Mouse (Mus musculus) kidney, postnatal 4 days (tissue): ENCODE results near the gene Fhl3.
A peak's percentile ranks its signal among the peaks of the same experiment; 100 is the strongest.

Experiments
- DNase-seq, 2 experiments: peaks; one replicate each; pipeline ENCODE4 v3.0.0; 2021; ENCODE audit warnings: mixed read lengths in 2 of 2

The Fhl3 gene

DNA sequence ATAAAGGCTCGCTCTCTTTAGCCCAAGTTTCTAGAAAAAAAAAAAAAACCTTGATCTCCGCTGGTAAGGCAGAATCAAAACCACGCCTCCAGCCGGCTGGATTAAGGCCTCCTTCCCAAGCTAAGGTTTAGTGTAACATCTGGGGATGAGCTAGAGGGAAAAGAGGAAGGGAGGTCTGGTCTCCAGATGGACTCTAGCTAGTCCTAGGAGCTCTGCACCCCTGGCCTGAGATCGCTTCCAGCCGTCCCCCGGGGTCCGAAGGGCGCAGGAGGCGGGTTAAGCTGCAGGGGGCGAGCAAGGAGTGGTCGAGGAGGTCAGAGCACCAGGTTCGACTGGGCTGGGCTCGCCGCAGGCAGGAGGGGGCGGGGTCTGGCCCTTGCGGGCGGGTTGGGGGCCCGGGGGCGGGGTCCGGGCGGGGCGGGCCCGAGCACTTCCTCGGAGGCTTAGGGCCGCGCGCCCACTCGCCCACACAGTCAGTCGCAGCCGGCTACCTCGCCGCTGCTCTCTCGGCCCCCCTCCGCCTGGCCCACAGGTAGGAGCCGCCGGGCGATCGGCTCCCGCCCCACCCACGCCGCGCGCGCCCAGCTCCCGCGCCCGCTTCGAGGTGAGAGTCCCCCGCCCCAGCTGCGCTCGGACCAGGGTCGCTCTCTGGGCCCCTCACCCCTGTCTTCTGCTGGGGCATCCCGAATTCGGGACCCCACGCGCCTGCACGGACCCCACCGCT, at the start of gene Fhl3:
Gene Fhl3, plus strand, starts transcription at position 454 of the 724 bp plus-strand sequence.
- peak; percentile 84 to 90 for DNase-seq

DNA sequence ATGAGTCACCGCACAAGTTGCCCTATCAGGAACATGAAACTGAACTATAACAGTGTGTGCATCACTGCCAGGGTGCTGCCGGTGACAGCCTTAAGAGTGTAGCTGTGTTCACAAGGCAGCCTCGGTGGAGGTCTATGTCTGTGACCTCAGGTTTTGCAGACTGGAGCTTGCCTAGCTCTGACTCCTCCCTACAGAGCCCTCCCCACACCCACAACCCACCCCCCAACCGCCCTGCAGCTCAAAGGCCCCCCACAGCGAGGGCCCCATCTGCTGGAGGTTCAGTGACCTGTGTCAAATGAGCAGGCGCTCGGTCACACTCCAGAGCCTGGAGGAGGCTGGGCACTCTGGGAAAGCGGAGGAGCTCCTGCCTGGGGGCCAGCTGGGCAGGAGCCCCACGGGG, 47.6 kb upstream of the Fhl3 start:
- DNase-seq: peak; percentile 68 to 78

DNA sequence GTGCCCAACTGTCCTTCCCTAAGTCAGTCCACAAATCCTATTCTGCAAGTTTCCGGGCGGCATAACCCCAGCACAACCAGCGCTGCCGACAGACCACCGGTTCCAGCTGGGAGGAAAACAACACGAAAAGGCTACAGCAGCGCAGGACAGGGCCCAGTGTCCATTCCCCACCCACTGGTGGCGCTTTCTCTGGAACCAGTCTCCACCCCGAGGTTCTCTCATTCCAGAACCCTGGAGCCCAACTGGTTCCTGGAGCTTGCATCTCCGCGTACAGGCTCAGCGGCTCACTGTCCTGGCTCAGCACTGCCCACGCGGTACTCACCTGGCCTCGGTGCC, 44.0 kb upstream of the Fhl3 start, which contains the start of gene Pou3f1:
Gene Pou3f1, plus strand, starts transcription at position 290 of the 336 bp plus-strand sequence.
- no peak for DNase-seq

DNA sequence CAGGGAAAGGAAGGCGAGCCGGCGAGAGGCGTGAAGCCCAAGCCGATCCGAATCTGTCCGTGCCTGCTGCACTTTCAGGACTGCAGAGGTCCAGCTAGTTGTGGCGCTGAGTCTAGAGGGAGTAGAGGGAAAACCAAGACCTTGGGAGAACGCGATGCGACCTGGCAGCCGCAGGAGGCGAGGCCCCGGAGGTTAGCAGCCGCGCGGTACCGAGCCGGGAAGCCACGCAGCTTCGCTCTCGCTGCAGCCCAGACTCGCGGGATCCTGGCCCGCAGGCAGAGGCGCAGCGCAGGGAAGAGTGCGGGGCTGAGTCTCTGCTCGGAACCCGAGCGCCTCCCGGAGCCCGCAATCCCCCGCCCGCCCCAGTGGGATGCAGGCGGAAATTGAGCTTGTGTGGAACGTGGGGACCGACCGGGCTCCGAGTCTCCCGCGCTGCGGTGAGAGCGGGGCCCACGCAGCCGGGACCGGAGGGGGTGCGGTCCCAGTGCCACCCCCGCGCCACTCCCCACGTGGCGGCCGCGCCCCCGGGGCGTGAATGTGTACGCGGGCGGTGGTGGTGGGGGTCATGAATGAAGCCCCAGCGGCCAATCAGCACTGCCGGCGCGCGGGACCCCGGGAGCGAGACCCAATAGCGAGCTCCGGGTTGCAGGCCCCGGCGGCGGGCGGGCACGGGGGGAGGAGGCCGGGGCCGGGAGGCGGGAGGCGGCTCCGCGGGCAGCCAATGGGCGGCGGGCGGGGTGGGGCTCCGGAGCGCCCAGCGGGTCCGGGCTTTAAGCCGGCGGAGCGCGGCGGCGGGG, 43.4 kb upstream of the Fhl3 start:
- peak; percentile 85 to 89 for DNase-seq

DNA sequence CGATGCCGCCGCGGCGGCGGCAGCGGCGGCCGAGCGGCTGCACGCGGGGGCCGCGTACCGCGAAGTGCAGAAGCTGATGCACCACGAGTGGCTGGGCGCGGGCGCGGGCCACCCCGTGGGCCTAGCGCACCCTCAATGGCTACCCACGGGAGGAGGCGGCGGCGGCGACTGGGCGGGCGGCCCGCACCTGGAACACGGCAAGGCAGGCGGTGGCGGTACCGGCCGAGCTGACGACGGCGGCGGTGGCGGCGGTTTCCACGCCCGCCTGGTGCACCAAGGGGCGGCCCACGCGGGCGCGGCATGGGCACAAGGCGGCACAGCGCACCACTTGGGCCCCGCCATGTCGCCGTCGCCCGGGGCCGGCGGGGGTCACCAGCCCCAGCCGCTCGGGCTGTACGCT, 42.7 kb upstream of the Fhl3 start:
- peak in 1 of 2 experiments; percentile 31 for DNase-seq

DNA sequence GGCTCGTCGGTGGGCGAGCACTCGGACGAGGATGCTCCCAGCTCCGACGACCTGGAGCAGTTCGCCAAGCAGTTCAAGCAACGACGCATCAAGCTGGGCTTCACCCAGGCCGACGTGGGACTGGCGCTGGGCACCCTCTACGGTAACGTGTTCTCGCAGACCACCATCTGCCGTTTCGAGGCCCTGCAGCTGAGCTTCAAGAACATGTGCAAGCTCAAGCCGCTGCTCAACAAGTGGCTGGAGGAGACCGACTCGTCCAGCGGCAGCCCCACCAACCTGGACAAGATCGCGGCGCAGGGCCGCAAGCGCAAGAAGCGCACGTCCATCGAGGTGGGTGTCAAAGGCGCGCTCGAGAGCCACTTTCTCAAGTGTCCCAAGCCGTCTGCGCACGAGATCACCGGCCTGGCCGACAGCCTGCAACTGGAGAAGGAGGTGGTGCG, 42.1 kb upstream of the Fhl3 start:
- peak; percentile 45 to 52 for DNase-seq

DNA sequence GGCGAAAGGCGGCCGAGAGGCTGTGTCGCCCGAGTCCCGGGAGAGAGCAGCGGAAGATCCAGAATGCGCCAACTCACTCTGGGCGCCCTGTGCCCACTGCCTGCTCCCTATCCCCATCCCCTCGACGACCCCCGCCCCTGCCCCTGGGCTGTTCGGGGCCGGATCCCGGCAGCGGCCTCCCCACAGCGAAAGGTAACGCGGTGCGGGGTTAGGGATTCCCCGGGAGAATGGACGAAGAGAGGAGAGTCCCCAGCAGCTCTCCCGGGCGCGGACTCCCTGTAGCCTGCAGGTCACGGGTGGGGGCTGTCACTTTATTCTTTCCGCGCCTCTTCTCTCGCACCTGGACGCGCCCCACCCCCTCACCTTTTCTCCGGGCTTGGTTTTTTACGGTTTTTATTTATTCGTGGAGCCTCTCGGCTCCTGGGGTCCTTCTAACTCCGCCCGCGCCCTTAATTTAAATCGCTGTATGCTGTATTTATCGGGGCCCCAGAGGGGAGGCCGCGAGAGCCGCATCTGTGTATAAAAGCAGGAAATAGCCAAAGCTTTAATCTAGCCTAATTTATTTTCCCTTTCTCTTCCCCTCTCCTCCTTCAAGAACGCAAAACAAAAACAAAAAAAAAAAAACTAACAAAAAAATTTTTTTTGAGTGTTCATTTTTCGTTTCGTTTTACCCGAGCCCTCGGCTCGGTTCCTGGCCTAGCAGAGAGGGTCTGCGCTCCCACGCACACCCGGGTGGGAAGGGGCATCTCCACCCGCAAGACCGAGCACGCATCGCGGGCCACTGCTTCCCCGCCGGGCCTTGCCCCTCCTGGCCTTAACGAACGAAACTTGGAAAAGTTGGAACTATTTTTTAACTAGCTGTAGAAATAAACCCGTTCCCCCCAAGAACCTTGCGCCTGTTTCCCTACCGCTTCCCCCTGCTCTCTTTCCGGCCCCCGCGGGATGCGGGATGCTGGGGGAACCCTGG, 41.0 kb upstream of the Fhl3 start:
- peak; percentile 36 to 43 for DNase-seq

DNA sequence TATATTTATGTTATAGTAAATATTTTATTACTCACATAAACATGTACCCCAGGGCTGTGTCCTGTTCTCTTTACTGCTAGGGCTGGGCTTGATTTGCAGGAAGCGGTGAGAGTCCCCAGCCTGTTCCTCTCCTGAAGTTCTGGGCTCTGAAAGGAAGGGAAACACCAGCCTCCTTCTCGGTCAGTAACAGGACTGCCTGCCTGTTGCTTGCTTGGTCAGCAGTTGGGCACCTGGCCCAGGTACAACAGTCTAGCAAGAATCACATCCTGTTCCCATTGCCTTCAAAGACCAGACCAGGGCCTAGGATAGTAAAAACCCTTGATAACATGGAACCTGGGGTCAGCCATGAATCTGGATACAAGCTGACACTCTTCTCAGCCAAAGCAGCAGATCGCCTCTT, 39.9 kb upstream of the Fhl3 start:
- no peak for DNase-seq

DNA sequence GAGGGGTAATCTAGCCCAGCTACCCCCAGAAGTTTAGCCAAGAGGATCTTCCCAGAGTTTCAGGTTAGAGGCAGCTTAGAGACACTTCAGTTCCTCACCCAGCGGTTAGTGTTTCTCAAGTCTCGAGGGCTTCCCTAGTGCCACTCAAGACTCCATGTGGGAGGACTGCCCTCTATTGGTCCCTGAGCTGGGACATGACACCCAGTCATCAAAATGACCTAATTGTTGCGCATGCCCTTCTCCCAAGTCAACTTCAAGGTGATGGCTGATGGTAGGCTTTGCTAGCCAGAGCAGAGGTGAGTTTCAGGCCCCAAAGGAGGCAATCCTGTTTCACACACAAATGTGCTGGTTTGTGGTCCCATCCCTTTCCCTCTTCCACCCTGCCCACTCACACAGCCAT, 37.5 kb upstream of the Fhl3 start:
- DNase-seq: peak; percentile 34 to 48

DNA sequence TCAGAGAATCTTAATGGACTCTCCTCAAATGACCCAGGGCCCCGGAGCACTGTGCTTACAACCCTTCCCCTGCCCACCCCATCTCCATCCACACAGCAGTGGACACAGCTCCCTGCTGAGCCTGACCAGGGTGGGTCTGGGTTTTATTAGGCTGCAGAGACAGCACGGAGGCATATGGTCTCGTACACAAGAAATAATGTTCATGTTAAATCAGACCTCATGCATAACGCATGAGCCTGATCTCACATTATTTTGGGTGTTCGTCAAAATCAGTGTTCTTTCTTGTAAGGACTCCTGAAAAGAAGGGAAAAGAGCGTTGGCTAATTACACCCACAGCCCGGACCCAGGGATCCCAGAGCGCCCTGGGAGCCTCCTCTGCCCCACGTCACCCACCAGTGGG, 36.3 kb upstream of the Fhl3 start:
- DNase-seq: no peak

DNA sequence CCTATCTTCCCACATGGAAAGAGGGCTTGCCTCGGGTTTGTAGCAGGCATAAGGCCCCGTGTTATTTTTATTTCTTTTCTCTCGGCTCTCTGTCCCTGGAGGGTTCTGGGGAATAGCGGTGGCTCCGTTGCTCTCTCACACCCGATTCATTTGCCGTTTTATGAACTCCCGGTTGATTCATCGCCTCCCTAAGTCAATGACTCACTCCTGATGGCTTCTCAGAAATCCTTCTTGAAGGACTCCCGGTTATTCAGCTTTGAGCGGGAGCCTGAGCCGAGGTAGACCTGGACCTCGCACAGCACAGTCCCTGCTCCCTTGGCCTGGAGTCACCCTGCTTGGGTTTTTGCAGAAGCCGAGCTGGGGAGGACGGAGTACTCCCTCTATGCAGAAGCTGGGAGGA, 35.9 kb upstream of the Fhl3 start:
- DNase-seq: no peak

DNA sequence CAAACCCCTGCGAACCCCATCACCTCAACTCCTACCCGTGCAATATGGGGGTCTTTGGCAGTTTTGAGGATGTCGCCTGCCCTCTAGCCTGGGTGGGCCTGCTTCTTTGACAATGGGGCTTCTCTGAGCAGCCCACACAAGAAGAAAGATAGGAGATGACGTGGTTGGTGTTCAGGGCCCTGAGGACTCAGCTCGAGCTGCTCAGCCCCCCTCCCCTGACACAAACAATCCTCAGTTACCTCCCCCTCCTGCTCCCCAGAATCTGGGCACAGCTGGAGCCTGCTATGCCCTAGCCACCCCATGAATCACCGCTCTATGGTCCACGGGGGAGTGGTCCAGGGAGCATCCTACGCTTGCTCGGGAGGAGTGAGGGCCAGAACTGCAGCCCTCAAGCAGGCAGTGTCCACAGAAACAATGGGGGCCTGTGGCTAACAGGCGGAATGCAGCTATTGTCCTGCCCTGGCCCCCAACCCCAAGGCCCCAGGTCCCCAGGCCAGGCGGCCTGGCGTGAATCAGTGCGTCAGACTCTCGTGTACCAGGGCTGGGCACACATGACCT, 32.9 kb upstream of the Fhl3 start:
- DNase-seq: no peak

DNA sequence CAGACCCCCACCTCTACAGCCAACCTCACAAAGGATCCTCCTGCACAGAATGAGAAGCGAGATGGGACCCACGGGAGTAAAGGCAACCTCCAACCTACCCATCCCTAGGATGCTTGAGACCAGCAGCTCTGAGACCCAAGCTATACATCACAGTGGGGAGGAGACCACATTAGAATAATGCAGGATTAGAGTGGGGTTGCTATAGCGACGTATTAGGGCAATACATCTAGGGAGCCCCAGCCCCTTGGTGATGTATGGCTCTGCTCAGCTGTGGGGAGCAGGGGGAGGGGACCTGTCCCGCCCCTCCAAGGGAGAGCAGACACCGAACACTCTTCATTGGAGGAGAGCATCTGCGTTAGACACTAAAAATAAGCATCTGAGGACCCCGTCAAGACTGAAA, 32.4 kb upstream of the Fhl3 start:
- no peak for DNase-seq

DNA sequence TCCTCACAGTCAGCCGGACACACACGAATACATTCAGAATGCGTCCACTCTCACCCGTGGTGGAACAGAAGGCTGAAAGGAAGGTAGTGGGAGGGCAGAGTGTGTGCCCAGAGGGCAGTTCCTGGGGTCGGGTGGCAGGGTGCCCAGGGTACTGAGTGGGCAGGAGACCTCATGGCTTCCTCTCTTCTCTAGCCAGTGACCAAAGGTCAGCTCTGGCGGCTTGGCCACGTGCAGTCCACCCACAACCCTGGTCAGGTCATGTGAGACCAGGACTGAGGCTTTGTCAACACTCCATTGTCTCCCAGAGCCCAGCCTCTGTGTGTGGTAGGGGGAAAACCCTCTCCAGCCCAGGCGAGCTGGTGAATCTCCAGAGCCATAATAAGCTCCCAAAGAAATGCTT, 30.3 kb upstream of the Fhl3 start:
- no peak for DNase-seq

DNA sequence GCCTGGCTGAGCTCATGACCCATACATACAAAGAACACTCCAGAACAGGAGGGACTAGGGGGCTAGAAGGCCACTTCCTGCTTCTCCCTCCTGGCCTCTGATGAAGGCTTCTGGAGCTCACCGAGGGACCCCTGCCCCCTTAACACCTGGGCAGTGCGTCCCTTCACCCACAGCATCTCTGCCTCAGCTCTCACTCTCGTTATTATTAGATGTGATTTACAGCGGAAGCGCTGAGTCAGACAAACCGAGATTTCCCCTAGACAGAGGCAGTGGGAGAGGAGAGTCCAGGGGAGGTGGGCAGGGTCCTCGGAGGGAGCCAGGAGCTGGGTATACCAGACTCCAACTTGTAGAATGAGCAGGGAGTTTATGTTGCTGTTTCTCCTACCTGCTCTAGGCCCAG, 28.9 kb upstream of the Fhl3 start:
- DNase-seq: no peak

DNA sequence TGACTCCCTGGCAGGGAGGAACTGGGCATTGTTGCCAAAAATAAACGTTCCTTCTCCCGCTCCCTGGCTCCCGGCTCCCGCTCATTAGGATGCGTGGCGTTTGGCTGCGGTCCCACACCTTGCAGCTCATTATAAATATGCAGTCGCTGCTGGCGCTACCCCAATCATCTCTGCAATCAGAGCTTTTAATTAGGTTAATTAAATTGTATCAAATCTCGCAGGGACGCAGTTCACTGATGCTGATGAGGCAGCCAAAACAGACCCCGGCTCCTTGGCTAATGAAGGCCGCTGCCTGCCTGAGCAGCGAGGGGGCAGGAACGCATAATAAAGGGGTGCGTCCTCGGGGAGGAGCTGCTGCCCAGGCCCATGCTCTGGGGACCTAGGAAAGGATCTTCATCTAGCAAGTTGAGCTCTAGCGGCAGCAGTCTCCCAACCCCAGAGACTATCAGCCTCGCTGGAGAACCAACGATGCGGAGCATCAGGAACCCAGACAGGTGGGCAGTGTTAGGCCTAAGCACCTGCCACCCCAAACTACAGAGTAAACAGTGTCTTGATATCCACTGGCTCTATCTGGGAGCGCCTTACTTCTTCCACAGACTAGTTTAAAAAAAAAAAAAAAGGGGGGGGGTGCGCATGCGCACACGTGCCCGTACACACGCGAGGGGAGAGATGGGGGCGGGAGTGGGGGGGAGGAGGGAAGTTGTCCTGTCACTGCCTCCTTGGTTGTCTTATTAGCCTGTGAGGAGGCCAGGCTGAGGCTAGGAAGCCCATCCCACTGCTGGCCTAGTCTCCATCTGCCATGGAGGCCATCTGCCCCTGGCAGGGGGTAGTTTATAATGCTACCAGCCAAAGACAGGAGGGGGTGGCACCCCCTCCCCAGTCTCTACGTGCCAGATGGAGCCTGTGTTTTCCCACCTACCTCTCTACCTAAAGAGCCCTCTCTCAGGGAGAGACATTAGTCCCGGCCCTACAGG, 27.9 kb upstream of the Fhl3 start:
- DNase-seq: no peak

DNA sequence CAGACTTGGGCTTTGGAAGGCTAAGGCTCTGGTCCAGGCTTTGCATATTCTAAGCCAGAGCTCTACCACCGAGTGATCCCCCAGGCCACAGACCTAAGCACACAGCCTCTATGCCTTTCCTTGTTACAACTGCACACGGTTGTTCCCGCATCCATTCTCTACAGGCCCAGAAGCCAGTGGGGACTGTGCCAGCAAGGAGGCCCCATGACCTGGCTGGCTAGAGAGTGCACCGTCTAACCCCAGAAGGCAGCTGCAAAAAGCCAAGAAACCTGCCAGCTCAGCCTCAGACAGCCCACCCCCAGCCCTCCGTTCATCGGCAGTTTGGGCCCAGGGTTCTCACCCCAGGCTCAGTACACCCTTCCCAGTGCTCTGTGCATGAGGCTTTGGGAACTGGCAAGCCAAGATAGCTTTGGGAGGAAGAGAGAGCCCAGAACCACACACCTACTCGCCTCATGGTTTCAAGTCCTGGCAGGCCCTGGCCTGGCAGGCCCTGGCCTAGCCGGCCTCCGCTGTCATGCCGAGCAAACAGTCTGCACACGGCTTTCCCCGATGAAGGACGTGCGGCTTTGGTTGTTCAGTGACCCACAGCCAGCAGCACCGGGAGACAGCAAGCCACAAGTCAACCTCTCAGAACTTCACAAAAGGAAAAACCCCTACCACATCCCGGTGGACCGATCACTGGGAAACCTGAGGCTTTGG, 26.0 kb upstream of the Fhl3 start:
- DNase-seq: no peak

DNA sequence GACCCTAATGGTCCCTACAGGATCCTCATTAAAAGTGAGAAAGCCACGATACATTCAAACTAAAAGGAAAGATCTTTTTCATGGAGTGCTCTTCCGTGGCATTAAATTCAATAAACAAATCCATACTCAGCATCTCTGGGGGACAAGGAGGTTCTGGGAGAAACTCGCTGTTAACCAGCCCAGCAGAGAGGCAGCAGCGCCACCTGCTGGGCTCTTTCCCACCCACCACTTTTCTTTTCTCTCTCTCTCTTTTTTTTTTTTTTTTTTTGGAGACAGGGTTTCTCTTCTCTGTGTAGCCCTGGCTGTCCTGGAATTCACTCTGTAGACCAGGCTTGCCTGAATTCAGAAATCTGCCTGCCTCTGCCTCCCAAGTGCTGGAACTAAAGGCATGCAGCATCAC, 25.5 kb upstream of the Fhl3 start:
- peak; percentile 84 to 87 for DNase-seq

DNA sequence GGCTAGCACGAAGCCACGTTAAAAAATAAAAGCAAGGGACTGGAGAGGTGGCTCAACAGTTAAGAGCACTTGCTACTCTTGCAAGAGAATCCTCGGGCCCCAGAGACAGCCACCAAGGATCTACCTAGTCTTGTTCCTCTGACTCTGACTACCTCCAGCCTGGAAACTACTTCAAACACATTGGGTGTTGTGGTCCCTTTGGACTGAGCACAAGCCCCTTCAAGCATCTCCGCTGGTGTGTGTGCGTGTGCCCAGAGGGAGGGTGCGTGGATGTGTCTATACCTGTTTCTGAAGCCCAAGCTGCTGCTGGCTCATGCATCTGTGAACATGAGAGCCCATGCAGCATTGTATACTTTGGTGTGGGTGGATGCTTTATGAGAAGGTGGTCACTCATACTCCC, 24.5 kb upstream of the Fhl3 start:
- DNase-seq: no peak

DNA sequence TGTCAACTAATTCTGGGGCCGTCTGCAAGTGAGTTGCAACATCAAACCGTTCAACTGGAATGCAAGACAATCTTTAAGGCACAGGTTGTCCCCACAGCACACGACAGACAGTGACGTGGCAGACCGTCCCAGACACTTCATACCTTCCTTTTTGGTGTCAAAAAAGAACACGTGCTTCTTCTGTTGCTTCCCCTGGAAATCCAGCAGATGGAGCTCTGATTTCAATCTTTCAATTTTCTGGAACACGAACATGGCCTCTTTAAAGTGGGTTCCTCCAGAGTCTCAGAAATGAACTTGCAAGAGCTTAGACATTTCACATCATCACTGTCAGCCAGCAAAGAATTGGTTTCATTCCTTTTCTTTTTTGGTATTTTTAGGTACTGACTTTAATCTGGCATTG, 18.2 kb upstream of the Fhl3 start:
- no peak for DNase-seq

DNA sequence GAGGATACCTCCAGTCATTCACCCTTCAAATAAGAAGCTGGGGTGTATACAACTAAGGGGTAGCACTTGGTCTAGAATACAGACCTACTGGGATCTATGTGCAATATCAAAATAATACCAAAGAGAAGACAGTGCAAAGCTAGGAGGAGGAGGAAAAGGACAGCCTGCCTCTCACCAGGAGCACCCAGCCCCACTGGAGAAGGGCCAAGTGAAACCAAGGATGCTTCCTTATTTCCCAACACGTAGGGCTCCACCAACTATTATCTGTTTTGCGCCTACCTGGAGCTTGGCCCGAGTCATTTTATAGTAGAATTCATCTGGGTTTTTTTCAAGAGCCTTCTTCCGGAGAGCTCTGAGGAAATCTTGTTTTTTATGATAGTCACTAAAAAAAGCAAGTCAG, 17.0 kb upstream of the Fhl3 start:
- DNase-seq: no peak
